Mouse (Mus musculus) stomach, embryonic 16.5 days (tissue): ENCODE results near the gene Cct7. TPM values are rescaled to one million over a fixed set of nuclear protein-coding genes. Genes with fewer than 3 reads are reported as not detected.

ENCODE experiments used
- ATAC-seq: fragments of 200-750 bp; cut with Nextera tagmentation; 2 replicates; pipeline ENCODE4 v1.8.0; 2017; ENCODE audit warnings: moderate number of reproducible peaks, moderate TSS enrichment; ENCODE audit not compliant: insufficient read depth, low FRiP score
- H3K27ac ChIP-seq: fragments of 300-500 bp; sonication (generic); 2 replicates; pipeline ENCODE4 v1.5.1; 2014; ENCODE audit warnings: low read length
- H3K27me3 ChIP-seq: fragments of 300-500 bp; sonication (generic); 2 replicates; pipeline ENCODE4 v1.6.1; 2014; ENCODE audit warnings: low read length, control low read depth, mixed read lengths; ENCODE audit not compliant: control insufficient read depth, insufficient read depth
- H3K36me3 ChIP-seq: fragments of 300-500 bp; sonication (generic); 2 replicates; pipeline ENCODE4 v1.6.1; 2014; ENCODE audit warnings: low read length; ENCODE audit not compliant: control insufficient read depth, insufficient read depth
- H3K4me1 ChIP-seq: fragments of 300-500 bp; sonication (generic); 2 replicates; pipeline ENCODE4 v1.6.1; 2014; ENCODE audit warnings: low read length, control low read depth, mixed read lengths; ENCODE audit not compliant: control insufficient read depth, insufficient read depth
- H3K4me2 ChIP-seq: fragments of 300-500 bp; sonication (generic); 2 replicates; pipeline ENCODE4 v1.6.1; 2014; ENCODE audit warnings: low read depth, low read length, mixed read lengths
- H3K4me3 ChIP-seq: fragments of 300-500 bp; sonication (generic); replicated peaks from 2 replicates; pipeline ENCODE4 v1.5.1; 2014; ENCODE audit warnings: mild to moderate bottlenecking, low read length
- H3K9ac ChIP-seq: fragments of 300-500 bp; sonication (generic); 2 replicates; pipeline ENCODE4 v1.6.1; 2014; ENCODE audit warnings: low read length
- H3K9me3 ChIP-seq: fragments of 300-500 bp; sonication (generic); replicated peaks from 2 replicates; pipeline ENCODE4 v1.6.1; 2016; ENCODE audit warnings: low read length, control low read depth; ENCODE audit not compliant: control insufficient read depth
- WGBS: fragments of 180-500 bp; shearing (Covaris S2); extraction: QIAGEN DNeasy Blood & Tissue Kit; methylation state at CpG from one replicate; pipeline ENCODE4 v1.1.7; 2014; 5-methylcytosine and 5-hydroxymethylcytosine counted together
- polyA plus RNA-seq: library from polyadenylated mRNA; unstranded; fragments of >200 nt; fragmentation: Nextera tagmentation; extraction: Ambion mirVana; gene quantifications from 2 replicates; pipeline ENCODE4 v1.2.1, GENCODE M21; 2015

The Cct7 gene
- polyA plus RNA-seq, 1 experiment from 2014 or later, result 415 TPM

GRCm38 (mm10) chr6:85504908-85505307 is 53.6 kb downstream of the Cct7 start:
- no peak overlapping the region for H3K4me2 ChIP-seq
- no peaks in the 10 kb centered on the region for H3K9me3 ChIP-seq
- no peak overlapping the region for H3K9ac ChIP-seq
- no peak overlapping the region for H3K27ac ChIP-seq
- no peaks in the 10 kb centered on the region; the same call in 1 of the 2 replicates for H3K4me1 ChIP-seq
- 82% methylated on average over 2 of the region's 2 CpGs for WGBS
- peaks cover 11% of the 10 kb centered on the region for H3K27me3 ChIP-seq
- H3K4me3 ChIP-seq, result no peak overlapping the region
- H3K36me3 ChIP-seq, result no peaks in the 10 kb centered on the region
- ATAC-seq, result no peak

GRCm38 (mm10) chr6:85508602-85509001 is 57.3 kb downstream of the Cct7 start:
- H3K36me3 ChIP-seq, result no peaks in the 10 kb centered on the region
- no peak overlapping the region for H3K27ac ChIP-seq
- 41% methylated on average over 5 of the region's 5 CpGs for WGBS
- H3K4me2 ChIP-seq, result no peak overlapping the region
- no peak overlapping the region for H3K4me3 ChIP-seq
- no peak for ATAC-seq
- no peaks in the 10 kb centered on the region for H3K9me3 ChIP-seq
- H3K27me3 ChIP-seq, result peaks cover 39% of the 10 kb centered on the region
- no peak overlapping the region for H3K9ac ChIP-seq
- peaks cover 14% of the 10 kb centered on the region for H3K4me1 ChIP-seq

- no peak for ATAC-seq
- Histone ChIP-seq H3K4me2 (no peak overlapping the region), H3K9me3 (no peaks in the 10 kb centered on the region), H3K36me3 (no peaks in the 10 kb centered on the region), H3K27me3 (peaks cover 49% of the 10 kb centered on the region), H3K9ac (no peak overlapping the region), H3K4me3 (no peak overlapping the region), H3K4me1 (peaks cover 14% of the 10 kb centered on the region), H3K27ac (no peak overlapping the region)
- 2% methylated on average over 6 of the region's 6 CpGs for WGBS
These were observed 59.2 kb downstream of the Cct7 start for GRCm38 (mm10) chr6:85510476-85510875.

- ATAC-seq, result no peak
- H3K27ac ChIP-seq, result no peak overlapping the region
- H3K4me2 ChIP-seq, result peak overlapping the region; percentile 48
- H3K27me3 ChIP-seq, result peaks cover 53% of the 10 kb centered on the region
- no peak overlapping the region for H3K9ac ChIP-seq
- no peaks in the 10 kb centered on the region for H3K36me3 ChIP-seq
- peaks cover 14% of the 10 kb centered on the region for H3K4me1 ChIP-seq
- no peaks in the 10 kb centered on the region for H3K9me3 ChIP-seq
- peak overlapping the region; percentile 26 for H3K4me3 ChIP-seq
- under 1% methylated on average over 82 of the region's 88 CpGs for WGBS
These were observed 60.2 kb downstream of the Cct7 start for GRCm38 (mm10) chr6:85511286-85512055.

GRCm38 (mm10) chr6:85512056-85512440 is 60.7 kb downstream of the Cct7 start:
- Histone ChIP-seq H3K9ac (no peak overlapping the region), H3K27ac (no peak overlapping the region), H3K4me1 (peaks cover 14% of the 10 kb centered on the region), H3K4me2 (peak overlapping the region; percentile 48), H3K36me3 (no peaks in the 10 kb centered on the region), H3K27me3 (peaks cover 50% of the 10 kb centered on the region), H3K4me3 (peak overlapping the region; percentile 26), H3K9me3 (no peaks in the 10 kb centered on the region)
- WGBS, result under 1% methylated on average over 32 of the region's 36 CpGs
- ATAC-seq, result no peak

GRCm38 (mm10) chr6:85512577-85513530 is 61.5 kb downstream of the Cct7 start:
- under 1% methylated on average over 87 of the region's 90 CpGs for WGBS
- Histone ChIP-seq H3K27ac (no peak overlapping the region), H3K27me3 (peaks cover 50% of the 10 kb centered on the region), H3K4me2 (peak overlapping the region; percentile 83), H3K9ac (no peak overlapping the region), H3K9me3 (no peaks in the 10 kb centered on the region), H3K36me3 (no peaks in the 10 kb centered on the region), H3K4me1 (peaks cover 14% of the 10 kb centered on the region), H3K4me3 (peak overlapping the region; percentile 52)
- ATAC-seq, result peak; percentile 46; the same call in 1 of the 2 replicates

GRCm38 (mm10) chr6:85513531-85513910 is 62.2 kb downstream of the Cct7 start, which contains the start of gene Egr4:
Gene Egr4 (minus strand): TSS chr6:85513589.
- H3K4me1 ChIP-seq, result peaks cover 14% of the 10 kb centered on the region
- WGBS, result under 1% methylated on average over 38 of the region's 38 CpGs
- H3K36me3 ChIP-seq, result no peaks in the 10 kb centered on the region
- ATAC-seq, result peak; percentile 49; the same call in 1 of the 2 replicates
- H3K9ac ChIP-seq, result no peak within 1 kb of the TSS
- H3K9me3 ChIP-seq, result no peaks in the 10 kb centered on the region
- peak within 1 kb of the TSS; percentile 83 for H3K4me2 ChIP-seq
- peak within 1 kb of the TSS; percentile 52 for H3K4me3 ChIP-seq
- H3K27ac ChIP-seq, result no peak within 1 kb of the TSS
- peaks cover 50% of the 10 kb centered on the region for H3K27me3 ChIP-seq

- ATAC-seq, result no peak
- Histone ChIP-seq H3K9ac (no peak overlapping the region), H3K4me1 (peaks cover 14% of the 10 kb centered on the region), H3K4me2 (no peak overlapping the region), H3K9me3 (no peaks in the 10 kb centered on the region), H3K36me3 (no peaks in the 10 kb centered on the region), H3K27ac (no peak overlapping the region), H3K4me3 (no peak overlapping the region), H3K27me3 (peaks cover 46% of the 10 kb centered on the region)
- 71% methylated on average over 4 of the region's 4 CpGs for WGBS
These were observed 64.6 kb downstream of the Cct7 start for GRCm38 (mm10) chr6:85515941-85516340.
